Mouse (Mus musculus) cerebellum, adult 9-10 months (tissue): ENCODE data around the gene Smyd3.

Experiments used
- DNase-seq: peaks from one replicate; pipeline ENCODE4 v3.0.0; 2022

The Smyd3 gene

GRCm38 (mm10) chr1:179516941-179517712 is 714 bp downstream of the Smyd3 start:
- peak; percentile 46 for DNase-seq

GRCm38 (mm10) chr1:179511895-179512294 is 5.9 kb downstream of the Smyd3 start:
- DNase-seq, result no peak

GRCm38 (mm10) chr1:179510546-179511340 is 7.1 kb downstream of the Smyd3 start:
- no peak for DNase-seq

GRCm38 (mm10) chr1:179506530-179507315 is 11.1 kb downstream of the Smyd3 start:
- DNase-seq, result peak; percentile 44

- DNase-seq, result peak; percentile 36
These were observed 15.3 kb downstream of the Smyd3 start for GRCm38 (mm10) chr1:179502565-179502964.

GRCm38 (mm10) chr1:179499257-179499656 is 18.6 kb downstream of the Smyd3 start:
- no peak for DNase-seq

GRCm38 (mm10) chr1:179492908-179493307 is 24.9 kb downstream of the Smyd3 start:
- DNase-seq, result no peak

DNA sequence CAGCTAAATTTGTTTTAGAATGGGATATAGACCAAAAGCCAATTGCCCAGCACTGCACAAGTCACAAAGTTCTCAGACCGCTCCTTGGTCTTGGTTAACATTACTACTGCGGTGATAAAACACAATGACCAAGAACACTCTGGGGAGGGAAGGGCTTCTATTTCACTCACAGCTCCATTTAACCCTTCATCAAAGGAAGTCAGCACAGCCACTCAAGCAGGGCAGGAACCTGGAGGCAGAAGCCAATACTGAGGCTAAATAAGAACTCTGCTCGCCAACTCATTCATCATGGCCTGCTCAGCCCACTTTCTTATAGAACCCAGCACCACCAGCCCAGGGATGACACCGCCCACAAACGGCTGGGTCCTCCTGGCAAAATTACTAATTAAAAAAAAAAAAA is 29.3 kb downstream of the Smyd3 start:
- no peak for DNase-seq

DNA sequence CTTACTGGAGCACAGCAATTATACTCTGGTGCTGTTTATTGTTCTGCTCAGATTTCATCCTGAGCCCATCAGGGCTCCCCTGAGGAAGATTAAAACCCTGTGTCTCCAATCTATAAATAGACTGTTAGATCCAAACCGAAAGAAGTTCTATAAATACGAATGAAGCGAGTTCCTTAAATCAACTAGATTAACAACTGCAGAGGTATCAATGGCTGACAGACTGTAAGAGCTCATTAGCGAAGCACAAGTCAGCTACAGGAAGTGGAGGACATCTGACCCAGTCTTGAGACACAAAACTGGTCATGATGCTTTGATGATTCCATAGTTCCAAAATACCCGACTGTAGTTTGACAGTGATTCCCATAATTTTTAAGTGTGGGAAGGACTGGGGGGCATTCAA is 29.9 kb downstream of the Smyd3 start:
- no peak for DNase-seq

DNA sequence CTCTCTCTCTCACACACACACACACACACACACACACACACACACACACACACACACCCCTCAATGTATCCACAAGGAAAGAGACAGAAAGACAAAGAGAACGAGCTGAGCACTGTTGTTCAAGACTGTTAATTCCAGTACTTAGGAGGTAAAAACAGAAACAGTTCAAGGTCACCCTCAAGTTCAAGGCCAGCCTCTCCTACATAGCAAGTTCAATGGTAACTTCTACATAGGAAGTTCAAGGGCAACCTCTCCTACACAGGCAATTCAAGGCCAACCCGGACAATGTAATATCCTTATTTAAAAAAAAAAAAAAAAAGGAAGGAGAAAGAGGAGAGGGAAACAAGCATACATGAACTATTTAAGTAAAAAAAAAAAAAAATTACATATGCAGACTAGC is 30.6 kb downstream of the Smyd3 start:
- no peak for DNase-seq

DNA sequence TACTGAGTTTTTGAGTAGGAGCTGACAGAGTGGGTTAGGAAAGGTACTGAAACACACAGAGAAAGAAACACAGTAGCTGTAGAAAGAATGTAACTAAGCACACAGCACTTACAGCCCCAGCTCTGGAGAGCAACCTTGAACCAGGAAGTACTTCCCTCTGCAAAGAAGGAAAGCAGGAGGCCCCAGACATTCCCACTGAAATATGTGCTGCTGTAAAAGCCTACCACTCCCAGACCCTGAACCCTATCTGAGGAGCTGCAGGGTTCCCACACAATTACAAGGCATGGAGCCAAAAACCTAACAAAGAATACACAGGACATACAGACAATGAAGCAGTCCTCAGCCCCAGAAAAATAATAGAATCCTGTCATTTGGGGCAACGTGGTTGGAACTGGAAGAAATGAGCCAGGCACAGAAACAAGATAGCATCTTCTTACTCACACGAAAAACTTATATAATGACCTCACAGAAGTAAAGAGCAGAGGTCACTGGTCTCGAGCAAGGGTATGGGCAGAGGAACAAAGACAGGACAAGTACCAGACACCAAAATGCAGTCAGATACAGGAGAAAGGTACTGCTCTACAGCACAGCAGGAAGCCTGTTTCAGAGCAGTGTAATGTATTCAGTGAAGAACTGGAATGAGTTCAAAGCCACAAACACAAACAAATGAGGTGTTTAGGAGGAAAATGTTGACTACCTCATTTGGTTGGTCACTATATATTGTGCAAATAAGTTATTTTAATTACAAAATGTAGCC is 31.9 kb downstream of the Smyd3 start:
- no peak for DNase-seq

DNA sequence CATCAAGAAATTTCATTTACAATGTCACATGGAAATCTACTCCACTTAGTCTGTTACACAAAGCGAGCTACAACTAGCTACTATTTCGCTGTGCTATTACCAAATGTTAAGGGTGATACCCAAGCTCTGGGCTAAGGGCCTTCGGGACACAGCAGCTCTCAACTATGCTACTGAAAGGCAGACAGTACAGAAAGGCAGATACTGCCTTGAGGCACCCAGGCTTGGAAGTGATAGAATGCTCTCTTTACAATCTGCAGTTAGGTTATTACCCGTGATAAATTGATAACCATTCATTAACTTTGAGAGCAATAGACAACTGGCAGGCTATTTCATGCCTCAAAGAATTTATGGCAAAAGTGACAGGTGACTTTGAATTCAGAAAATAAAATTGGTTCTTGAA is 37.0 kb downstream of the Smyd3 start:
- DNase-seq, result no peak

- peak; percentile 76 for DNase-seq
These were observed 40.5 kb downstream of the Smyd3 start for GRCm38 (mm10) chr1:179477157-179477902.

- no peak for DNase-seq
These were observed 41.2 kb downstream of the Smyd3 start for GRCm38 (mm10) chr1:179476461-179477156.

DNA sequence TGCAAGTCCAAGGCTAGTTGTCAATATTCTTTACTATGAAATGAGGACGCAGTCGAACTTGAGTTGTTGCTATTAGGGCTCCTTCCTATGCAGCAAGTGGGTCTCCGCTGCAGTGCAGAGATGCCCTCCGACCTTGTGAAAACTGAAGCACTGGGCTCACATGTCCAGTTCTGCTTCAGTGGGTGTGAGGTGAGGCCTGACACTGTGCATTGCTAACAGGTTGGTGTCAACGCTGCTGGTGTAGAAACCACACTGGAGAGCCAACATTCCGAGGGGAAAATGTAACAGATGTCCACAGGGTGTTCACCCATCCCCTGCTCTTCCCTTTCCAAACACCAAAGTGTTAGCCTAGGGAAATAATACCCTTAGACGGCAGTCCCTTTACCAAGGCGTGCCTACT is 43.1 kb downstream of the Smyd3 start:
- DNase-seq, result no peak

DNA sequence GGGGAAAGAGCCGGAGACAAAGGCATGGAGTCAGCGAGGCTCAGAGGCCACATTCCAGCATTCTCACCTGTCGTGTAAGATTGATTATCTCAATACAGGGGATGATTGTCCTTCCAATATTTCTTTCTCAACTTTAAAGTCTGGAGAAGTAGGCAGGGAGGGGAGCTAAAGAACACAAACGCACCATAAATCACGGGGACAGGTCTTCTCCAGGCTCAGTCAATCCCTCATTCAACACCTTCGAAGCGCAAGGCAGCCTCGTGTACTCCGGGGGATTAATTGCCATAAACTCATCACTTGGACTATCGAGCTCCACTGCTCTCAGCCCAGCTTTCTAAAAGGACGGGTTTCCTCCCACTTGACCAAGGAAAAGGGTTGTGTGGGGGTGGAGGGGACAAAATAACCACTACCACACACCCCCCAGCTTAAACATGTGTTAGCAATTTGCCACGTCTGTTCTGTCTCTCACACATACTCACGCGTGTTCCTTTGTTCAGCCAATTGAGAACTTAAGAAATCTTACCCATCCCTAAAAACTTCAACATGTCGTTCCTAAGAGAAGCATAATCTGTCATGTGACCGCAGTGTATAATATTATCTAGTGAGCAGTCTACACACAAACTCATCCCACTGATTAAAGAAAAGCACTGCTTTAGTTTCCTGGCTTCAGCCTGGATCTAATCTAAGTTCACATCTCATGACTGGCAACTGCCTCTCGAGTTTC is 43.8 kb downstream of the Smyd3 start:
- DNase-seq, result no peak

DNA sequence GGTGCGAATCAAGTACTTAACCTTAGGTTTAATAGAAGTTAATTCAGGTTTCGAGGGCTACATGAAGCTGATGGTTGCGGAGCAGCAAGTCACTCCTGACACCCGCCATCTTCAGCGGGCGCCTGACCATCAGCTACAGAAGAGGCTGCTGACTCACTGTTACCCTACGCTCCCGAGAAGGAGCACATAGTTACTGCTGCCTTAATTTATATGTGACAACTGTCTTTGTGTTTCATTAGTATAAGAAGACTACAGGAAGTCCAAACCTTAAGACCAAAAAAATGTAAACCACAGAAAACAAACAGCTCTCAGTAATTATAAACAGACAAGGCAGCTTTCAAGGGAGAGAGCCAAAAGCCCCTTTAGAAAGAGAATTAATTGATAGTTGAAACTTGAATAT is 49.9 kb downstream of the Smyd3 start:
- no peak for DNase-seq

- no peak for DNase-seq
These were observed 55.5 kb downstream of the Smyd3 start for GRCm38 (mm10) chr1:179462376-179462775.

DNA sequence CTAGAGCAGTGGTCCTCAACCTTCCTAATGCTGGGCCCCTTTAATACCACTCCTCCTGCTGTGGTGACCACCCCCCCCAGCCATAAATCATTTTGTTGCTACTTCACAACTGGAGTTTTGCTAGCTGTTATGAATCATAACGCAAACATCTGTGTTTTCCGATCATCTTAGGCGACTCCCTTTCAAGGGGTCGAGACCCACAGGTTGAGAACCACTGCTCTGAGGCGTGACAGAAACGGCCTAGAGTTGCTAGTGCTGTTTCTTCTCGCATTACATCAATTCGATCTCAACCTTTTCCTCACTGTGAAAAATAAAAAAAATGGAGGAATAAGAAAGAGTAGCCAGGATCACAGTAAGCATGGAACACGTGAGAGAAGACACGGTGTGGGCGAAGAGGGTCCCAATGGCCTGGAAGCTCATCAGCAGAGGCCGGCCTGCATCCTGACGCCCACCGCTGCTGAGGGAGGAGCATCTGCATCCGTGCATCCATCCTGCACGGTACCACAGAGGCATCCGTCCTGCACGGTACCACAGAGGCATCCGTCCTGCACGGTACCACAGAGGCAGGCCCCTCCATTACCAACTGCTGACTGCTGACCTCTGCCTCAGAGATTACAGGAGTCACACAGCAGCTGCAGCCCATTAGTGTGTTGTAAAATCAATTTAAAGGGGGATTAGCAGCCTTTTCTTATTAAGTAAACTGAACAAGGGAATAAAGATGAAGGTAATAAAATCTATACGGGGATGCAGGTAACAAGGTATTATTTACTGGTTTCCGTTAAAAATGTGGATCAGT is 56.6 kb downstream of the Smyd3 start:
- DNase-seq, result no peak

- DNase-seq, result no peak
These were observed 58.9 kb downstream of the Smyd3 start for GRCm38 (mm10) chr1:179458987-179459368.
